Mouse (Mus musculus): Measurements from ENCODE around the gene Olfr988.
"Not testable (repeated sequence)": the region's sequence is repeated elsewhere in the genome, so short reads cannot be mapped to it uniquely, and the experiment has no call there.

Olfr988 gene

DNA sequence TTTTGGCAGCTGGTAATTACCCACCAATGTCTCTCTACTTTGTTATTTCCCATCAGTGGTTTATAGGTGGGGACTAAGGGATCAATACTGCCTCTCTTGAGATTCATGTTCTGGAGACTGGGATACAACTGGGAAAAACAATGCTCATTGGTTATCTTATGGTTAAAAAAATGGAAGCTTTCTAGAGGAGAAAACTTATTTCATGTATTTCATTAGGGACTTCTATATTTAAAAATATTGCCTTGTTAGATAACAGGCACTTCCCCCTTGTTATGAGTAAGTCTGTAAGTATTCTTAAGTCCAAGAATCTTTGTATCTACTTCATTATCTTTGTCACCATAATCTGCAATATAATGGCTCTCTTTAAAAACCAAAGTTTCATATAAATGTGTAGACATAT lies at the start of gene Olfr988:
Gene Olfr988 (minus strand): TSS at position 101 of the 400 bp plus-strand sequence.
- in situ Hi-C loops (cut with MboI; ENCODE audit: unreplicated experiment in 2 of 2), result not testable (repeated sequence)

DNA sequence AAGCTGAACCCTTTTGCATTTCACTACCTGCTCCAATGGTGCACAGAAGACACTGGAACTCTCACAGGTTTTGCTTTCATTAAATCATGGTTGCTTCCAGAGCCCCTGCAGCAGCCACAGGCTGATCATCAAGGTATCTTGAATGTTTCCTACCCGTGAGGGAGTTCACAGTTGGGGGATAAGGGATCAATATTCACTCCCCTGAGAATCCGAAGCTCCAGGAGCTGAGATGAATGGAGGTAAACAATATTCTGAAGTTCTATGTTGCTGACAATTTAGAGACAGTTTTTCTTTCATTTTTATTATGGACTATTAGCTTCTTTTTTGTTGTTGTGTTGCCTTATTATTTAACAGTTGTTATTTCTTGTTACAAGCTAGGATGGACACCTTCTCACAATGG lies 46.3 kb upstream of the Olfr988 start, which contains the start of gene Olfr992:
Gene Olfr992 (minus strand): TSS at position 101 of the 400 bp plus-strand sequence.
- in situ Hi-C loops (cut with MboI; ENCODE audit: unreplicated experiment in 2 of 2), result no loop called here

DNA sequence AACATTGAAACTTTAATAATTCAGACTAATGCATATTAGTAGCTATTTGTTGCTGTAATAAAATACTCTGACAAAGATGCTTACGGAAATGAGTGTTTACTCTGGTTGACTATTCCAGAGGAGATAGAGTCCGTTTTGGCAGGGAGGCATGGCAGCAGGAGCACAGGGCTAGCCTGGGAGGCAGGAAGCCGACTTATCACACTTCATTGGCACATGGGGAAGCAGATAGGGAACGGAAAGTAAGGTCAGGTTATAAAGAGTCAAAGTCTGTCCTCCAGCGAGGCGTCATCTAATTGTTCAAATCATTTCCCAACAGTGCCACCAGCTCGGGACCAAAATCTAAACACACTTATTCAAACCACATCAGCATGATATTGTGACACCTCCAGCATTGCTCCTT lies 23.1 kb downstream of the Olfr988 start:
- in situ Hi-C loops (cut with MboI; ENCODE audit: unreplicated experiment in 2 of 2), result no loop called here

DNA sequence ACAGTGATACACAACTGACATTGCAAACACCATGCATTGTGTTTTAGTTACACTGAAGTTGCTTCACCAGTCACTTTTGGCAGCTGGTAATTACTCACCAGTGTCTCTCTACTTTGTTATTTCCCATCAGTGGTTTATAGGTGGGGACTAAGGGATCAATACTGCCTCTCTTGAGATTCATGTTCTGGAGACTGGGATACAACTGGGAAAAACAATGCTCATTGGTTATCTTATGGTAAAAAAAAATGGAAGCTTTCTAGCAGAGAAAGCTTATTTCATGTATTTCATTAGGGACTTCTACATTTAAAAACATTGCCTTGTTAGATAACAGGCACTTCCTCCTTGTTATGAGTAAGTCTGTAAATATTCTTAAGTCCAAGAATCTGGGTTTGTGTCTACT lies 23.8 kb downstream of the Olfr988 start, which contains the start of gene Olfr987:
Gene Olfr987 (minus strand): TSS at position 101 of the 400 bp plus-strand sequence.
- in situ Hi-C loops (cut with MboI; ENCODE audit: unreplicated experiment in 2 of 2), result not testable (repeated sequence)

DNA sequence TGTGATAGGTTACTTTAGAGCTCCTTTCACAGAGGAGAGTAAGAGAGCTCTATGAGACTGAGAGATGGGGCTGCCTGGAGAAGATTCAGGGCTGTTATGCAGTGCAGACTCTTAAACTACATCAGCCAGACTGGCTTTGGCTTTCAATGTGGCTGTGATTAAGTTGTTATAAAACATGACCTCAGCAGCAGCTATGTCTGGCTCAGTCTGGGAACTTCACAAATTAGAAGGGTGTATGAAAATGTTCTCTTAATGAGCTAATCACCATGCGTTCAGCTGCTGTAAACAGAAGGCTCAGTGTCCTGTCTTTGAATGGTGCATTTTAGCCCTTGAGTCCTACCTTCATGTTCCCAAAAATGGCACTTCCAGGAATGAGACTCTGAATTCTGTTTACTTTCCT lies 43.9 kb downstream of the Olfr988 start:
- in situ Hi-C loops (cut with MboI; ENCODE audit: unreplicated experiment in 2 of 2), result no loop called here
